Mouse (Mus musculus) thymus, adult 2 months (tissue): ENCODE data around the gene Nmt1. TPM values are rescaled to one million over a fixed set of nuclear protein-coding genes. Genes with fewer than 3 reads are reported as not detected.
A peak's percentile ranks its signal among the peaks of the same experiment; 100 is the strongest.

Experiments used
- DNase-seq: peaks from one replicate; pipeline ENCODE4 v3.0.0; 2021
- H3K27ac ChIP-seq: fragments of 200-500 bp; 2 replicates; pipeline ENCODE4 v1.5.1; 2012; ENCODE audit warnings: low read length, control low read depth; ENCODE audit not compliant: control insufficient read depth, insufficient read depth
- H3K27me3 ChIP-seq: fragments of 200-500 bp; 2 replicates; pipeline ENCODE4 v1.6.1; 2012; ENCODE audit warnings: mild to moderate bottlenecking, low read length, moderate library complexity, mixed read lengths; ENCODE audit not compliant: control insufficient read depth, insufficient read depth
- H3K36me3 ChIP-seq: fragments of 200-500 bp; 2 replicates; pipeline ENCODE4 v1.6.1; 2012; ENCODE audit warnings: mild to moderate bottlenecking, low read length, moderate library complexity; ENCODE audit not compliant: control insufficient read depth, insufficient read depth
- H3K4me1 ChIP-seq: fragments of 200-500 bp; replicated peaks from 2 replicates; pipeline ENCODE4 v1.6.1; 2012; ENCODE audit warnings: low read length; ENCODE audit not compliant: control insufficient read depth, insufficient read depth
- H3K4me3 ChIP-seq: fragments of 200-500 bp; 2 replicates; pipeline ENCODE4 v1.5.1; 2012; ENCODE audit warnings: mild to moderate bottlenecking, low read length, control low read depth, moderate library complexity; ENCODE audit not compliant: control insufficient read depth, insufficient read depth
- CTCF ChIP-seq: fragments of 200-500 bp; IDR thresholded peaks from 2 replicates; pipeline ENCODE4 v1.5.1; 2012; ENCODE audit warnings: mild to moderate bottlenecking, control low read depth, low read length, moderate library complexity, borderline replicate concordance; ENCODE audit not compliant: control insufficient read depth, poor library complexity, insufficient read depth; ENCODE audit errors: extremely low read depth
- POLR2A ChIP-seq: fragments of 200-500 bp; IDR thresholded peaks from 2 replicates; pipeline ENCODE4 v1.6.1; 2012; ENCODE audit warnings: mild to moderate bottlenecking, low read length, control low read depth, moderate library complexity; ENCODE audit not compliant: control insufficient read depth, poor library complexity, insufficient read depth; ENCODE audit errors: extremely low read depth
- WGBS: fragments of 180-500 bp; shearing (Covaris S2); methylation state at CpG from one replicate; pipeline ENCODE4 v1.1.7; 2018; 5-methylcytosine and 5-hydroxymethylcytosine counted together
- polyA plus RNA-seq: library from polyadenylated mRNA; depleted of rRNA; stranded (reverse); fragments of >200 nt; gene quantifications from 2 replicates; pipeline ENCODE4 v1.2.3, GENCODE M21; 2012

The Nmt1 gene
- polyA plus RNA-seq, 1 experiment = 52.5 TPM

DNA sequence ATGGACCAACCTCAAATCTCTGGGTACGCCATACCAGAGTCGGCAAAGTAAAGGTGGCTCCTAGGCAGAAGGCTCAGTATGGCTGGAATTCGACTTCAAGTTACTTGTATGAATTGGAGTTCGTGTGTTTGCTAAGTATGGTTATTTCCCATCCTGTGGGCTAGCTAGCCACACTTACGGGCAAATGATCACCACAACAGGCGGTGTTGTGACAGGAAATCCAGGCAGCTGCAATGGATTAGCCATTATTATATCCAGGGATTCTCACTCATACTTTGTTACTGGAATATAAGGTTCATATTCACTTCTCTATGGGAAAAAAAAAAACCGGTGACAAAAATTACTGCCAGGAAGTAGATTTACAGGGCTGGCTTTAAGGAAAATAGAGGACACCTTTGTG is 8.7 kb upstream of the Nmt1 start:
- Histone ChIP-seq H3K4me1 (peaks cover 6% of the 10 kb centered on the region), H3K27me3 (no peaks in the 10 kb centered on the region), H3K36me3 (no peaks in the 10 kb centered on the region), H3K27ac (no peak overlapping the region), H3K4me3 (no peak overlapping the region)
- TF ChIP-seq CTCF = no peak
- no peak for TF ChIP-seq POLR2A
- DNase-seq = no peak
- WGBS = 93% methylated on average over 7 of the region's 7 CpGs

DNA sequence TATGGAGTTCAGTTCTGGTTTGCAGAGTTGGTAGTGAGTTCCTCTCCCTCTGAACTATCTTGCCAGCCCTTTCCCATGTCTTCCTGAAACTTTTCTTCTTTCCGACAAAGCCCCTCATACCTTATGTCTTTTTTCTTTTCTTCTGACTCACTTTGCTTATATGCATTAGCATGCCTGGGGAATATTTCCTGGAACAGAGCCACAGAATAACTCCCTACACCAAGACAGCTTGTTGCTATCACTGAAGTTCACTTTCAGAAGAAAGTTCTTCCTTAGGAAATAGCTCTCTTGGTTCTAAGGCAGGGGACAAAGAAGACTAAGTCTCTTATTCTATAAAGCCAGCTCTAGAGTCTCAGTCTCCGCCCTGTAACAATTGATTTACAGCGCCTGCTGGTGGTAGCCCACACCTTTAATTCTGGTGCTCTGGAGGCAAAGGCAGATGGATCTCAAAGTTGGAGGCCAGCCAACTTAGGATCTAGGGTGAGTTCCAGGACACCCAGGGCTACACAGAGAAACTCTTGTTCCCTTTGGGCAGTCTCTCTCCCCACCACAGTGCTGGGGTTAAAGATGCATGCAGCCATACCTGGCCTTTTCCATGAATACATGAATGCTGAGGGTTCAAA is 7.2 kb upstream of the Nmt1 start:
- Histone ChIP-seq H3K4me1 (peaks cover 2% of the 10 kb centered on the region), H3K27ac (no peak overlapping the region), H3K4me3 (no peak overlapping the region), H3K27me3 (no peaks in the 10 kb centered on the region), H3K36me3 (no peaks in the 10 kb centered on the region)
- no peak for DNase-seq
- no peak for TF ChIP-seq CTCF
- no peak for TF ChIP-seq POLR2A
- 90% methylated on average over 3 of the region's 3 CpGs for WGBS

DNA sequence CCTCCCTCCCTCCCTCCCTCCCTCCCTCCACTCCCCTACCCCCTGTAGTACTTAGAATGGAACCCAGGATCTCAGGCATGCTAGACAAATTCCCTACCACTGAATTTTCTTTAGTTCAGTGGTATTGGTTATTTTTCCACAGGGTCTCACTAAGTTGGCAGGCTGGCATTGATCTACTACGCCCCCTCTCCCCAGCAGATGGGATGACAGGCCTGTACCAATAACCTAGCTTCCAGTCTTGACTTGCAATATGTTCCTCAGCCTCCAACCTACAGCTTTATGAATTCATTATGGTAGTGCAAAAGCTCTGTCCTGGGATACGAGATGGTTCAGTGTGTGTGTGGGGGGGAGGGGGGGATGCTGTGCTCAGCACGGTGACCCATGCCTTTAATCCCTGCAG is 4.0 kb upstream of the Nmt1 start:
- no peak for TF ChIP-seq POLR2A
- no peak for TF ChIP-seq CTCF
- no peak overlapping the region for H3K4me3 ChIP-seq
- H3K27ac ChIP-seq = no peak overlapping the region
- H3K36me3 ChIP-seq = no peaks in the 10 kb centered on the region
- H3K27me3 ChIP-seq = no peaks in the 10 kb centered on the region
- no peak for DNase-seq
- WGBS = 97% methylated on average over 3 of the region's 3 CpGs
- H3K4me1 ChIP-seq = peaks cover 2% of the 10 kb centered on the region

- H3K27me3 ChIP-seq = no peaks in the 10 kb centered on the region
- WGBS = 88% methylated on average over 3 of the region's 3 CpGs
- H3K4me1 ChIP-seq = peaks cover 2% of the 10 kb centered on the region
- H3K27ac ChIP-seq = no peak overlapping the region
- no peaks in the 10 kb centered on the region for H3K36me3 ChIP-seq
- TF ChIP-seq POLR2A (no peak), CTCF (no peak)
- DNase-seq = no peak
- H3K4me3 ChIP-seq = no peak overlapping the region
Measured at GRCm38 (mm10) chr11:103026901-103027300, 1.1 kb upstream of the Nmt1 start.

DNA sequence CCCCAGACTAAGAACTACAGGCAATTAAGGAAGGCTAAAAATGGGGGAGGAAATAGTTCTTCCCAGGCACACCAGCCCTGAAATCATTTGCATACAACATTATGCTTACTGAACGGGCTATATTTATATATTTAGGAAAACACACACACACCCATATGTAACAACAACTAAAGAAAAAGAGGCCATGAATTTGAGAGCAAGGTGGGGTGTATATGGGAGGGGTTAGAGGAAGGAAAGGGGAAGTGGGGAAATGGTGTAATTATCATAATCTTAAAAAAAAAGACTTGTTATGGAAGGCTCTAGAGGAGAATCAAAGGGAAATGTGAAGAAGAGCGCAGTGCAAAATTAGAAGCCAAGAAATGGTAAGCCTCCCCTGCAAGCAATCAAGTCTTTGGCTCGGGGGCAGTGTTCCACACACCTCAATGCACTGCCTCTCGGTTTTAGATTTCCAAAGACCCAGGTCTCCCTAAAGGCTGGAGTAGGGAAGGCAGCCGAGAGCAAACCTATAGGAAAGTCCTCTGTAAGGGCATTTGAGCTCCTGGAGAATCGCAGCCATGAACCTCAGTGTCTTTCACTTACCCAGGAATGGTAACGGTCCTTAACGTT is 317 bp upstream of the Nmt1 start:
- TF ChIP-seq CTCF = no peak
- no peak for TF ChIP-seq POLR2A
- DNase-seq = no peak
- 10% methylated on average over 8 of the region's 8 CpGs for WGBS
- peak overlapping the region; percentile 83 for H3K4me3 ChIP-seq
- H3K36me3 ChIP-seq = no peaks in the 10 kb centered on the region
- peaks cover 2% of the 10 kb centered on the region for H3K4me1 ChIP-seq
- no peaks in the 10 kb centered on the region for H3K27me3 ChIP-seq
- H3K27ac ChIP-seq = peak overlapping the region; percentile 15; the same call in 1 of the 2 replicates

DNA sequence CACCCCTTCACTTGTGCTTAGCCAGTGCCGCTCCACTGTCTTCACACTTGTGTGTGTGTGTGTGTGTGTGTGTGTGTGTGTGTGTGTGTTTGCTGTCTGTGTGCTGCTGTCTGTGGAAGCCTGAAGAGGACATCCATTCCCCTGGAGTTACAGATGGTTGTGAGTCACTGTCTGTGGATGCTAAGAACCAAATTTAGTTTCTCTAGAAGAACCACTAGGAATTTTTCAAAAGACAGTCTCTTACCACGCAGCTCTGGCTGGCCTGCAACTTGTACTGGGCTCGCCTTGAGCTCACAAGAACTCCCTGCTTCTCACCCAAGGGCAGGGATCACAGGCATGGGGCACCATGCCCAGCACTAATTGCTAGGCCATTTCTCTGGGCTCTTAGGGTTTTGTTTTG is 5.0 kb downstream of the Nmt1 start:
- no peaks in the 10 kb centered on the region for H3K4me1 ChIP-seq
- WGBS = 96% methylated on average over 3 of the region's 3 CpGs
- TF ChIP-seq CTCF = no peak
- TF ChIP-seq POLR2A = no peak
- no peak overlapping the region for H3K4me3 ChIP-seq
- no peak overlapping the region for H3K27ac ChIP-seq
- no peaks in the 10 kb centered on the region for H3K27me3 ChIP-seq
- no peaks in the 10 kb centered on the region for H3K36me3 ChIP-seq
- DNase-seq = no peak
